Mouse (Mus musculus) liver, embryonic 16.5 days (tissue): ENCODE data around the gene Scd4. TPM values are rescaled to one million over a fixed set of nuclear protein-coding genes. Genes with fewer than 3 reads are reported as not detected.

Experiments
- ATAC-seq: fragments of 200-750 bp; cut with Nextera tagmentation; 2 replicates; pipeline ENCODE4 v1.8.0; 2017; ENCODE audit warnings: low read depth, mild to moderate bottlenecking, moderate number of reproducible peaks, moderate library complexity
- H3K27ac ChIP-seq: fragments of 300-500 bp; sonication (generic); 2 replicates; pipeline ENCODE4 v1.5.1; 2014; ENCODE audit warnings: mild to moderate bottlenecking, low read length
- H3K27me3 ChIP-seq: fragments of 300-500 bp; sonication (generic); 2 replicates; pipeline ENCODE4 v1.6.1; 2014; ENCODE audit warnings: low read depth, low read length, mixed read lengths; ENCODE audit not compliant: control insufficient read depth, insufficient read depth
- H3K36me3 ChIP-seq: fragments of 300-500 bp; sonication (generic); 2 replicates; pipeline ENCODE4 v1.6.1; 2014; ENCODE audit warnings: mild to moderate bottlenecking; ENCODE audit not compliant: control insufficient read depth, insufficient read depth
- H3K4me1 ChIP-seq: fragments of 300-500 bp; sonication (generic); 2 replicates; pipeline ENCODE4 v1.6.1; 2014; ENCODE audit warnings: low read depth, low read length, mixed read lengths; ENCODE audit not compliant: control insufficient read depth
- H3K4me2 ChIP-seq: fragments of 300-500 bp; sonication (generic); 2 replicates; pipeline ENCODE4 v1.6.1; 2014; ENCODE audit warnings: low read depth, low read length, mixed read lengths
- H3K4me3 ChIP-seq: fragments of 300-500 bp; sonication (generic); 2 replicates; pipeline ENCODE4 v1.5.1; 2014; ENCODE audit warnings: low read depth, mild to moderate bottlenecking, low read length
- H3K9ac ChIP-seq: fragments of 300-500 bp; sonication (generic); 2 replicates; pipeline ENCODE4 v1.6.1; 2014; ENCODE audit warnings: low read depth, low read length
- H3K9me3 ChIP-seq: fragments of 300-500 bp; sonication (generic); replicated peaks from 2 replicates; pipeline ENCODE4 v1.6.1; 2016; ENCODE audit warnings: low read length; ENCODE audit not compliant: control insufficient read depth
- WGBS: fragments of 180-500 bp; shearing (Covaris S2); extraction: QIAGEN DNeasy Blood & Tissue Kit; methylation state at CpG from one replicate; pipeline ENCODE4 v1.1.7; 2014; ENCODE audit not compliant: insufficient replicate concordance; 5-methylcytosine and 5-hydroxymethylcytosine counted together
- polyA plus RNA-seq: library from polyadenylated mRNA; unstranded; fragments of >200 nt; fragmentation: Nextera tagmentation; extraction: Ambion mirVana; gene quantifications from 2 replicates; pipeline ENCODE4 v1.2.1, GENCODE M21; 2015

The Scd4 gene
- polyA plus RNA-seq, 1 experiment from 2014 or later = 0.04 TPM

DNA sequence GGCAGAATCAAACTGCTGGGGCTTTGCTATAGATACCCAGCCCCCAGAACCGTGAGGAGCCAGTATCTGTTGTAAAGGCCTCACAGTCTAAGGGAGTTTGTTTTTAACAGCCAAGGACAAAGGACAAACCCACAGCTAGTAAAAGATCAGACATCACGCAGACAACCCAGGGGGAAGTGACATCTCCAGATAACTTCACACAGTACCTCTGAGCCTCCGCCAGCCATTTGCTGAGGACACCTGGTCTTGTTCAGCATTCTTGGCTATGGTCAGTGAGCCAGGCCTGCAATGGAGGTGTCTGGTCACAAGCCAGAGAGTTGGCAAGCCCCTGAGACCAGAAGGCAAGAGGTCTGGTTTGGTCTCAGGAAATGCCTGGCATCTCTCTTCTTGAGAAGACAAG is 40.4 kb upstream of the Scd4 start:
- Histone ChIP-seq H3K9me3 (no peaks in the 10 kb centered on the region), H3K36me3 (no peaks in the 10 kb centered on the region), H3K27ac (peak overlapping the region; percentile 92), H3K4me3 (peak overlapping the region; percentile 79), H3K4me1 (peaks cover 55% of the 10 kb centered on the region), H3K9ac (peak overlapping the region; percentile 80), H3K27me3 (no peaks in the 10 kb centered on the region), H3K4me2 (peak overlapping the region; percentile 91)
- no peak for ATAC-seq
- WGBS = 13% methylated on average over 3 of the region's 3 CpGs

GRCm38 (mm10) chr19:44292941-44293768 is 39.7 kb upstream of the Scd4 start, which contains the start of gene Scd2:
Scd2 (plus strand) TSS chr19:44293674.
- 2% methylated on average over 21 of the region's 21 CpGs for WGBS
- Histone ChIP-seq H3K27me3 (no peaks in the 10 kb centered on the region), H3K4me2 (peak within 1 kb of the TSS; percentile 91), H3K27ac (peak within 1 kb of the TSS; percentile 93), H3K9me3 (no peaks in the 10 kb centered on the region), H3K9ac (peak within 1 kb of the TSS; percentile 80), H3K4me1 (peaks cover 55% of the 10 kb centered on the region), H3K36me3 (peaks cover under 1% of the 10 kb centered on the region; the same call in 1 of the 2 replicates), H3K4me3 (peak within 1 kb of the TSS; percentile 79)
- ATAC-seq = peak; percentile 40

DNA sequence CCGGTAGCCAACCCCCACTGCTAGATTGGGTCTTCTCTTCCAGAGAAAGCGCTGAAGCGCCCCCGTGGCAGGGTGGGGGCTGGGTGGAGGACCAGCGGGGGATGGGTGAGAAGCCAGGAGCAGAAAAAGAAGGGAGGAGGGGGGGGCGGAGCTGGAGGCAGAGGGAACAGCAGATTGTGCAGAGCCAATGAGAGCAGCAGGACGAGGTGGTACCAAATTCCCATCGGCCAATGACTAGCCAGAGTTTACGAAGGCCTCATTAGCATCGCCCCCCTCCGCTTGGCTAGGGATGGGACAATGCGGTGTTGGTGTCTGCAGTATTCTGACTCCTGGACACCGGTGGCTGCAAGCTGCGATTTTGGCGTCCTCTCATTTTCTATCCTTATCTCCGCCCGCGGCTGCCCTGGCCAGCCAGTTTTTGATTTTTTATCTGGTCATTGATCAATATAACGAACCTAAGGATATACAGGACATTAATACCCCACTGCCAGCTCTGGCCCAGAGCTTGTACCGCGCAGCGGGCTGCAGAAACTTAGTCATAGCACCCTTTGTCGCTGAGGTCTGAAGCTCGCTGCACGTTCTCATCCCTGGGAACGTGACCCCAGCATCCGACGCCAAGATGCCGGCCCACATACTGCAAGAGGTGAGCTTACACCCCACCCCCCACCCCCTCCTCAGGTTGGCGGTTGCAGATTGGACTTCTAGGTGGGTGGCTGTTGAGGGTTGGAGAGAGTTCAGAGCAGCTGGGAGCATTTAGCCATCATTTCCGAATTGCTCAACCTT is 38.9 kb upstream of the Scd4 start:
- 1% methylated on average over 30 of the region's 31 CpGs for WGBS
- ATAC-seq = peak; percentile 91
- Histone ChIP-seq H3K4me3 (peak overlapping the region; percentile 79), H3K9me3 (no peaks in the 10 kb centered on the region), H3K27me3 (no peaks in the 10 kb centered on the region), H3K4me2 (peak overlapping the region; percentile 91), H3K4me1 (peaks cover 63% of the 10 kb centered on the region), H3K36me3 (peaks cover 5% of the 10 kb centered on the region; the same call in 1 of the 2 replicates), H3K9ac (peak overlapping the region; percentile 80), H3K27ac (peak overlapping the region; percentile 93)

DNA sequence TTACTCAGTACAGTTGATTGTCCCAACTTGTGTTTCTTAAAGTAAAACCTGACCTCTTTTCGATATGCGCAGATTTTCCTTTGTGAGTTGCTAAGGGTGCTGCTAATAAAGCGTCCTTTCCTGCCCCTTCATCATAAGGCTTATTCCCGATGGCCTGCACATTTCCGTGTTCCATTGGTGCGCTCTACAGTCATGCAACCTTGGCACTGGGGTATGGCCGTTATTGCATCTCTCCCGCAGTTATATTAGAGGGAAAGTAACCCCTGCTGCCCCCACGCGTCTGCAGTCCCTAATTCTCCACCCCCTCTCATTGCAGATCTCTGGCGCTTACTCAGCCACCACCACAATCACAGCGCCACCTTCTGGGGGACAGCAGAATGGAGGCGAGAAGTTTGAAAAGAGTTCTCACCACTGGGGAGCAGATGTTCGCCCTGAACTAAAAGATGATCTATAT is 38.3 kb upstream of the Scd4 start:
- H3K4me2 ChIP-seq = peak overlapping the region; percentile 91
- peaks cover 5% of the 10 kb centered on the region; the same call in 1 of the 2 replicates for H3K36me3 ChIP-seq
- WGBS = under 1% methylated on average over 14 of the region's 14 CpGs
- H3K9me3 ChIP-seq = no peaks in the 10 kb centered on the region
- peak overlapping the region; percentile 93 for H3K27ac ChIP-seq
- H3K4me3 ChIP-seq = peak overlapping the region; percentile 79
- peak; percentile 14 for ATAC-seq
- H3K9ac ChIP-seq = peak overlapping the region; percentile 80
- H3K4me1 ChIP-seq = peaks cover 69% of the 10 kb centered on the region
- H3K27me3 ChIP-seq = no peaks in the 10 kb centered on the region

- Histone ChIP-seq H3K36me3 (peaks cover 10% of the 10 kb centered on the region; the same call in 1 of the 2 replicates), H3K27me3 (no peaks in the 10 kb centered on the region), H3K27ac (peak overlapping the region; percentile 76), H3K4me3 (peak overlapping the region; percentile 79), H3K4me1 (peaks cover 76% of the 10 kb centered on the region), H3K9me3 (no peaks in the 10 kb centered on the region), H3K9ac (peak overlapping the region; percentile 80), H3K4me2 (peak overlapping the region; percentile 91)
- 8% methylated on average over 3 of the region's 3 CpGs for WGBS
- ATAC-seq = no peak
Observed at GRCm38 (mm10) chr19:44295251-44295650, 37.6 kb upstream of the Scd4 start.

GRCm38 (mm10) chr19:44295741-44296140 is 37.2 kb upstream of the Scd4 start:
- Histone ChIP-seq H3K9ac (peak overlapping the region; percentile 80), H3K9me3 (no peaks in the 10 kb centered on the region), H3K4me1 (peaks cover 80% of the 10 kb centered on the region), H3K4me2 (peak overlapping the region; percentile 91), H3K27ac (peak overlapping the region; percentile 76), H3K27me3 (no peaks in the 10 kb centered on the region), H3K36me3 (peaks cover 14% of the 10 kb centered on the region), H3K4me3 (peak overlapping the region; percentile 79)
- 3% methylated on average over 4 of the region's 4 CpGs for WGBS
- ATAC-seq = peak; percentile 36

DNA sequence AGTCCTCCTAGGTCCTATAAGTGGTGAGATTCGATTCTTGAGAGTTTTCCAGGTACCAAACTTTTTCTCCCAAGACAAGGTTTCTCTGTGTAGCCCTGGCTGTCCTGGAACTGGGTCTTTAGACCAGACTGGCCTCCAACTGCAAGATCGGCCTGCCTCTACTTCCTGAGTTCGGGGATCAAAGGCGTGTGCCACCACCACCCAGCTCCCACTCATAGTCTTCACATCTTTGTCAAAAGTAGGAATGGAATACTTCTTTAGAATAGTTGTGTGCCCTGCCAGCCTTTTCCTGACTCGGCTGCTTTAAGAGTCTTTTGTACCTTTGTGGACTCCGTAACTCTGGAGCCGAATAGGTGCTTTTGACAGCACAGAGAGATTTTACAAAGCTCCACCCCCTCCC is 36.7 kb upstream of the Scd4 start:
- 38% methylated on average over 7 of the region's 7 CpGs for WGBS
- no peaks in the 10 kb centered on the region for H3K9me3 ChIP-seq
- peak overlapping the region; percentile 91 for H3K4me2 ChIP-seq
- peaks cover 85% of the 10 kb centered on the region for H3K4me1 ChIP-seq
- ATAC-seq = no peak
- peak overlapping the region; percentile 79 for H3K4me3 ChIP-seq
- peak overlapping the region; percentile 43 for H3K9ac ChIP-seq
- peaks cover 18% of the 10 kb centered on the region for H3K36me3 ChIP-seq
- H3K27me3 ChIP-seq = no peaks in the 10 kb centered on the region
- peak overlapping the region; percentile 49 for H3K27ac ChIP-seq

GRCm38 (mm10) chr19:44297068-44297760 is 35.7 kb upstream of the Scd4 start:
- Histone ChIP-seq H3K4me3 (peak overlapping the region; percentile 79), H3K4me1 (peaks cover 84% of the 10 kb centered on the region), H3K9me3 (no peaks in the 10 kb centered on the region), H3K27me3 (no peaks in the 10 kb centered on the region), H3K9ac (peak overlapping the region; percentile 43), H3K27ac (peak overlapping the region; percentile 49), H3K36me3 (peaks cover 26% of the 10 kb centered on the region), H3K4me2 (peak overlapping the region; percentile 91)
- WGBS = 57% methylated on average over 8 of the region's 8 CpGs
- ATAC-seq = no peak
